Mouse (Mus musculus) thymus, adult 2 months (tissue): Measurements from ENCODE around the gene Tbl1xr1.

Source experiments
- CTCF ChIP-seq: fragments of 200-500 bp; IDR thresholded peaks from 2 replicates; pipeline ENCODE4 v1.5.1; 2012; ENCODE audit warnings: mild to moderate bottlenecking, control low read depth, low read length, moderate library complexity, borderline replicate concordance; ENCODE audit not compliant: control insufficient read depth, poor library complexity, insufficient read depth; ENCODE audit errors: extremely low read depth
- POLR2A ChIP-seq: fragments of 200-500 bp; IDR thresholded peaks from 2 replicates; pipeline ENCODE4 v1.6.1; 2012; ENCODE audit warnings: mild to moderate bottlenecking, low read length, control low read depth, moderate library complexity; ENCODE audit not compliant: control insufficient read depth, poor library complexity, insufficient read depth; ENCODE audit errors: extremely low read depth

- TF ChIP-seq CTCF (no peak), POLR2A (no peak)
Observed at GRCm38 (mm10) chr3:22091681-22092080, 15.2 kb downstream of the Tbl1xr1 start.
